9 mouse cellular contexts compared by ENCODE assay signal in genomic region chr14:29073747-29074146, GRCm38 (mm10). TPM values are rescaled to one million over a fixed set of nuclear protein-coding genes. Genes with fewer than 3 reads are reported as not detected.
DNase-seq lines count a peak whose midpoint lies in the region; ATAC-seq lines count a peak whose summit lies in the region.
"Had no signal": no experiment of that assay in that cellular context is flagged by ENCODE, and none has a peak within 500 bp of the region (broad histone marks: within the 10 kb centered on the region; RNA-seq: fewer than 3 reads in every experiment).

No protein-coding gene starts in this region.

- 0 out of 2 replicates have a peak, but pooled peaks cover 3% of the 10 kb centered on the region for H3K27me3 ChIP-seq in heart, embryonic 10.5 days (ENCODE audit: insufficient read depth, poor library complexity, severe bottlenecking)
- no peaks in the 10 kb centered on the region for H3K27me3 ChIP-seq in kidney, embryonic 14.5 days (ENCODE audit: control insufficient read depth, insufficient read depth, low read length)

- no peaks in the 10 kb centered on the region for H3K36me3 ChIP-seq in heart, embryonic 10.5 days
- no peaks in the 10 kb centered on the region for H3K36me3 ChIP-seq in kidney, embryonic 14.5 days (ENCODE audit: control insufficient read depth, insufficient read depth, low read length)

- H3K4me1 ChIP-seq in heart, embryonic 10.5 days: peaks cover 7% of the 10 kb centered on the region
- H3K4me1 ChIP-seq in kidney, embryonic 14.5 days (ENCODE audit: control insufficient read depth, insufficient read depth, low read length): no peaks in the 10 kb centered on the region

- 85% methylated on average over 4 of the region's 4 CpGs for WGBS in heart, embryonic 10.5 days
- 80% methylated on average over 4 of the region's 4 CpGs for WGBS in kidney, embryonic 14.5 days

- H3K27ac ChIP-seq in heart, embryonic 10.5 days: no peak overlapping the region
- no peak overlapping the region for H3K27ac ChIP-seq in kidney, embryonic 14.5 days (ENCODE audit: low read depth, low read length)

- no peak overlapping the region for H3K4me3 ChIP-seq in heart, embryonic 10.5 days
- H3K4me3 ChIP-seq in kidney, embryonic 14.5 days (ENCODE audit: low read length): no peak overlapping the region

- no peak for ATAC-seq in kidney, embryonic 14.5 days (ENCODE audit: low FRiP score, low TSS enrichment)

- H3K4me2 ChIP-seq in kidney, embryonic 14.5 days (replicated peaks; ENCODE audit: low read depth, low read length): no peak overlapping the region

- DNase-seq in heart, adult 11 months: peak; percentile 48
- no peak for DNase-seq in heart, embryonic 10.5 days (ENCODE audit: low spot score)
- peak; percentile 9 to 26 for DNase-seq in kidney, postnatal 36 days
- peak; percentile 32 for DNase-seq in NIH3T3 (ENCODE audit: low read depth)
- peak; percentile 34 to 42 for DNase-seq in cerebellum, postnatal 25 days
- no peak for DNase-seq in thymus, adult 18-20 months
- DNase-seq in urinary bladder, postnatal 36 days (ENCODE audit: low spot score in 2 of 2): no peak
- DNase-seq: thymus, postnatal 14 days had no signal

- no peak overlapping the region for H3K9ac ChIP-seq in kidney, embryonic 14.5 days (ENCODE audit: low read depth, low read length)

- H3K9me3 ChIP-seq in heart, embryonic 10.5 days: no peaks in the 10 kb centered on the region
- no peaks in the 10 kb centered on the region for H3K9me3 ChIP-seq in kidney, embryonic 14.5 days (ENCODE audit: control insufficient read depth, low read length)

RNA-seq across cellular contexts. Expression of gene Lrtm1, which starts 55.7 kb away (rescaled TPM):
- 0.58 and 1.3 TPM in 2 replicates for polyA plus RNA-seq in heart, embryonic 10.5 days (2016; fragmentation: Nextera tagmentation; extraction: Ambion mirVana)
- polyA plus RNA-seq in kidney, embryonic 14.5 days (2014; fragmentation: Nextera tagmentation; extraction: Ambion mirVana): 0.03 and 0.09 TPM in 2 replicates

Comparison
In these comparisons a context has a peak if more than half of its experiments do, and no peak if none do; other contexts are left out.
1. DNase-seq: peak in heart, adult 11 months (single experiment), kidney, postnatal 36 days (2 of 2), NIH3T3 (single experiment) and cerebellum, postnatal 25 days (2 of 2); none in heart, embryonic 10.5 days (single experiment), thymus, adult 18-20 months (0 of 2) and urinary bladder, postnatal 36 days (0 of 2).